Mouse (Mus musculus): ENCODE data around the gene Pbxip1. TPM values are rescaled to one million over a fixed set of nuclear protein-coding genes. Genes with fewer than 3 reads are reported as not detected.

Pbxip1 gene
- polyA plus RNA-seq, 1 experiment = 17.3 TPM

DNA sequence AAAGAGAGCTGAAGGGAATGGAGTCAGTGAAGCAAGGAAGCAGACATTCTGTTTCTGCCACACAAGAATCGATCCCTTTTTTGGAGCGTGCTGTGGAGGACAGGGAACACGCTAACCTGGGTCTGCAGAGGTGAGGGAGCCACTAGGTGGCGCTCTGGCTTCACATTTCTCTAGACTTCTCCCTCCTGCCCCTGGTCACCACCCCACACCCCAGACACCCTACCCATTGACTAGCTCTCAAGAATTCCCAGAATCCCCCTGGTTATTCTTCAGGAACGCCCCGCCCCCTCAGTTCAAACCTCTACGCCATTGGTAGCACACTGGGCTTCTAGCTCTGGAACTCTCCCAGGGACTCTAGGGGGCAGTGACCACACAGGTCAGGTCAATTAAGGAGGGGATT is 13.0 kb downstream of the Pbxip1 start:
- no peak overlapping the region for H3K27ac ChIP-seq (ENCODE audit: insufficient read depth, low read depth, low read length)
- no peak overlapping the region for H3K4me3 ChIP-seq (ENCODE audit: insufficient read depth, low read length)
- H3K4me1 ChIP-seq (ENCODE audit: control insufficient read depth, insufficient read depth, low read length) = peaks cover 5% of the 10 kb centered on the region; the same call in 1 of the 2 replicates
- TF ChIP-seq CTCF (IDR thresholded peaks at IDR 0.05; ENCODE audit: low read depth, low read length) = peak; percentile 91
- TF ChIP-seq POLR2A (IDR thresholded peaks at IDR 0.05; ENCODE audit: borderline replicate concordance, low read depth, low read length) = no peak

DNA sequence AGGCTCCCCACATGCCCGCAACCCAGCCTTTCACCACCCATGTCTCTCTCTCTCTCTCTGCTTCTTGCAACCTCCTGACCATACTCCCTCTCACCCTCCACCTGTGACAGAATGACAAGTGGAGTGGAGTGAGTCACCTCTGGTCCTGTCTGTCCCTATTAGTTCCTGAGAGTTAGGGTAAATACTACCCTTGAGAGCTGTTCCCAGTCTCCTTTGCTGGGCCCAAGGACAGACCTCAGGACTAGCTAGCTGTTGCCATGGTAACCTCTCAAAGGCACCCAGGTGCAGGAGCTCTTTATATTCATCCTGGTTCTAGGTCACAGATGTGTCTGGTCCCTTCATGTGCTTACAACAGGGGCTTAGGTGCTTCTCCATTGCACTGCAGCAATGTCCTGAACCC is 15.4 kb downstream of the Pbxip1 start:
- Histone ChIP-seq H3K27ac (ENCODE audit: insufficient read depth, low read depth, low read length) (no peak overlapping the region), H3K4me3 (ENCODE audit: insufficient read depth, low read length) (no peak overlapping the region), H3K4me1 (ENCODE audit: control insufficient read depth, insufficient read depth, low read length) (peaks cover 7% of the 10 kb centered on the region)
- no peak for TF ChIP-seq POLR2A (IDR thresholded peaks at IDR 0.05; ENCODE audit: borderline replicate concordance, low read depth, low read length)
- TF ChIP-seq CTCF (IDR thresholded peaks at IDR 0.05; ENCODE audit: low read depth, low read length) = no peak

DNA sequence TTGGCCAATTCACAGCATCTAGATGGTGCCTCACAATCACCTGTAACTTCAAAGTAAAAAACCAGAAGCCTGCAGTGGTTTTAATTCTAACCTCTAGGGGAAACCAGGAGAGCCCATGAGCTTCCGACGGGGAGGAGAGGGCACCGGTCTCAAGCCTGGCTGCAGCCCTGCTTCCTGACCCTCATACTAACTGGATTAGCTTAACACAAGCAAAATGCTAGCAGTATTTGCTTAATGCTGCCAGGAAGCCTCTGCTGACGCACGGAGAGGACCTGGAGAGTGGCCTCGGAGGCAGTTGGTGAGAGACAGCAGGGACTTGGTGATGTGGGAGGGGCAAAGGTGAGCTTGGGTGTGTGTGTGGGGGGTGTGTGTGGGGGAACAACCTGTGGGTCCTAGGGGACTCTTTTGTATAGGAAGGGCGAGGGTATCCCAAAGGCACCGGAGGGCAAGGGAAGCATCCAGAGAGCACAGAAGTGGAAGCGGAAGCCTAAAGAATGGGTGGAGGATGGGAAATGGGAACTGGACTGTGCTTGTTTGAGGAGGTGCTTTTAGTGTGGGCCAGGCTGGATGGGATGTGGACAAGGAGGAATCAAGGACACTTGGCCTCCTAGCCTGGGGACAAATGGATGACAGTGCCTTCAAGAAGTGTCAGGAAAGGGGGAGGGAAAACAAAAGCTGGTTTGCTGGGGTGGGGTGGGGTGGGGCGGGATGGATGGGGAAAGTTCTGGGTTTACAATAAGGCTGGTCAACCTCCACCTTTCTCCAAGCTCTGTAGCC is 18.1 kb downstream of the Pbxip1 start, which contains the start of gene Pmvk:
Gene Pmvk, plus strand, starts transcription at position 141 of the 777 bp plus-strand sequence.
- peaks cover 16% of the 10 kb centered on the region for H3K4me1 ChIP-seq (ENCODE audit: control insufficient read depth, insufficient read depth, low read length)
- H3K27ac ChIP-seq (ENCODE audit: insufficient read depth, low read depth, low read length) = no peak within 1 kb of the TSS
- TF ChIP-seq POLR2A (IDR thresholded peaks at IDR 0.05; ENCODE audit: borderline replicate concordance, low read depth, low read length) (no peak), CTCF (IDR thresholded peaks at IDR 0.05; ENCODE audit: low read depth, low read length) (no peak)
- no peak within 1 kb of the TSS for H3K4me3 ChIP-seq (ENCODE audit: insufficient read depth, low read length)

DNA sequence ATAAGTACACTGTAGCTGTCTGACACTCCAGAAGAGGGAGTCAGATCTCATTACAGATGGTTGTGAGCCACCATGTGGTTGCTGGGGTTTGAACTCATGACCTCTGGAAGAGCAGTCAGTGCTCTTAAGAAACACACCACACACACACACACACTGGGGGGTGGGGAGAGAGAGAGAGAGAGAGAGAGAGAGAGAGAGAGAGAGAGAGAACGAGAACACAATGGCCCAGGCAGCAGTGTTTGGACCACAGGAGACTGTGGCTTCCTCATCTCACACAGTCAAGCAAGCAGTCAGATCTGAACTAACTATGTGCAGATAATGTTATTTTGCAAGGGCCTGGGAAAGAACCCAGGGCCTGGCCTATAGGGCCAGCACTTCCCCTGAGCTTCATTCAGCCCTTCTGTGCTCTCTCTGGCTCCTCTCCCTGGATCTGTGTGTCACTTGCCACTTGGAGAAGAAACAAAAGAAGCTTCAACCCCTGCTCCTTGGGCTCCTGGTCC is 19.3 kb downstream of the Pbxip1 start:
- Histone ChIP-seq H3K4me1 (ENCODE audit: control insufficient read depth, insufficient read depth, low read length) (peaks cover 16% of the 10 kb centered on the region), H3K27ac (ENCODE audit: insufficient read depth, low read depth, low read length) (no peak overlapping the region), H3K4me3 (ENCODE audit: insufficient read depth, low read length) (no peak overlapping the region)
- TF ChIP-seq CTCF (IDR thresholded peaks at IDR 0.05; ENCODE audit: low read depth, low read length) = no peak
- no peak for TF ChIP-seq POLR2A (IDR thresholded peaks at IDR 0.05; ENCODE audit: borderline replicate concordance, low read depth, low read length)

DNA sequence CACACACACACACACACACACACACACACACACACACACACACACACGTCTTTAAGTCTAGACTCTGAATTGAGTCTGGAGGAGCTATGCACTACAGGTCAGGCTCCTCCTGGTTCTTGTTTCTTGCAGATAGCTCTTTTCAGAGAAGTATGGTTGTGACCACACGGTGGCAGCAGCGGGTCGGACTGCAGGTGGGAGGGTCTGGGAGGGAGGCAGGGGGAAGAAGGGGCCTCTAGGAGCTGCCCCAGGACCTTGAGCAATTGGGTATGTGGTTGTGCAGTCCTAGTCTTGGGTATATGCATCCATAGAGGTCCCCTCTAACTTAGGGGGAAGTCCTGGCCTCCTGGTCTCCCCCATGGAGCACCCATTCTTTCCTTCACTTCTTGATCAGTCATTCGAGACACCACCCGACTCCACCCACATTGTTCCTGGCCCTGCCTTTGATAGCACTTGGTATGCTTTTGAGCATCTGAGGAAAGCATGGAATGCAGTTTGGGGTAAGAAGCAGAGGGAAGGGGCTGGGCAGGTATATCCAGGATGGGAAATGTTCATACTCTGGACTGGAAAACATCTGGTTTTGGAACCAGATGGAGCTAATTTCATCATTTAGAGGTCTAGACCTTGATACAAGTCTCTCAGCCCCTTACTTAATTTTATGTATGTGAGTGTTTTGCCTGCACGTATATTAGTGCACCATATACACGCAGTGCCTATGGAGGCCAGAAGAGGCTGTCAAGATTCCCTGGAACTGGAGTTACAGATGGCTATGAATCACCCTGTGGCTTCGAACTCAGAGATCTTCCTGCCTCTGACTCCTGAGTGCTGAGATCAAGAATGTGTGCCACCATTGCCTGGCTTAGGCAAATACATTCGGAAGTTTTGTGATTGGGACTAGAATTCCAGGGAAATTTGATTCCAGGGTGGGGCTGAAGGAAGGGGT is 20.5 kb downstream of the Pbxip1 start:
- Histone ChIP-seq H3K4me1 (ENCODE audit: control insufficient read depth, insufficient read depth, low read length) (peaks cover 16% of the 10 kb centered on the region), H3K27ac (ENCODE audit: insufficient read depth, low read depth, low read length) (no peak overlapping the region), H3K4me3 (ENCODE audit: insufficient read depth, low read length) (no peak overlapping the region)
- TF ChIP-seq POLR2A (IDR thresholded peaks at IDR 0.05; ENCODE audit: borderline replicate concordance, low read depth, low read length) (no peak), CTCF (IDR thresholded peaks at IDR 0.05; ENCODE audit: low read depth, low read length) (peak; percentile 95)

DNA sequence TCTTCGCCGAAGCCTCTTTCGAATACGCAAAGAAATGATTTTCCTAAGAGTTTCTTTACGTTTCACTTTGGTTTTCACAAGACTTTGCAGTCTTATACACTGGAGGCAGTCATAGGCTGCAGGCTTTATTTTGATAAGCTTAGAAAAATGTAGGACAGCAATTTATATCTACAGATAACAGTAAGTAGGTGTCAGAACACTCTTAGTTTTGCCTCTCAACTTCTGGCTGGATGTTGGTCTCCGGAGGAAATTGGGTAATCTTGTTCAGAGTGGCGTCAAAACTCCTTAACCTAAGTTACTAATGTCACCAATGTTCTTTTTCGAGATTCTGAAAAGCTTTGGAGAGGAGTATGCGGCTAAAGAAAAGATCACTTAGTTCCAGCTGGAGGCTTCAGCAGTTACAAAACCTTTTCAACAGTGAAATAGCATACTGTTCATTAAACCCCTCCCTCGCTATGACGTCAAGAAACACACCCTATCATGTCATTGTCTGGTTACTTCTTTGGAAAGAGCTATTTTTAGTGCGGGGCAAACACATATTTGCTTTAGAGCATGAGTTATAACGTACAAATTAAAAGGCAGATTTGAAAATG is 22.0 kb downstream of the Pbxip1 start:
- Histone ChIP-seq H3K4me3 (ENCODE audit: insufficient read depth, low read length) (no peak overlapping the region), H3K27ac (ENCODE audit: insufficient read depth, low read depth, low read length) (no peak overlapping the region; the same call in 1 of the 2 replicates), H3K4me1 (ENCODE audit: control insufficient read depth, insufficient read depth, low read length) (peaks cover 16% of the 10 kb centered on the region)
- TF ChIP-seq POLR2A (IDR thresholded peaks at IDR 0.05; ENCODE audit: borderline replicate concordance, low read depth, low read length) (no peak), CTCF (IDR thresholded peaks at IDR 0.05; ENCODE audit: low read depth, low read length) (no peak)

DNA sequence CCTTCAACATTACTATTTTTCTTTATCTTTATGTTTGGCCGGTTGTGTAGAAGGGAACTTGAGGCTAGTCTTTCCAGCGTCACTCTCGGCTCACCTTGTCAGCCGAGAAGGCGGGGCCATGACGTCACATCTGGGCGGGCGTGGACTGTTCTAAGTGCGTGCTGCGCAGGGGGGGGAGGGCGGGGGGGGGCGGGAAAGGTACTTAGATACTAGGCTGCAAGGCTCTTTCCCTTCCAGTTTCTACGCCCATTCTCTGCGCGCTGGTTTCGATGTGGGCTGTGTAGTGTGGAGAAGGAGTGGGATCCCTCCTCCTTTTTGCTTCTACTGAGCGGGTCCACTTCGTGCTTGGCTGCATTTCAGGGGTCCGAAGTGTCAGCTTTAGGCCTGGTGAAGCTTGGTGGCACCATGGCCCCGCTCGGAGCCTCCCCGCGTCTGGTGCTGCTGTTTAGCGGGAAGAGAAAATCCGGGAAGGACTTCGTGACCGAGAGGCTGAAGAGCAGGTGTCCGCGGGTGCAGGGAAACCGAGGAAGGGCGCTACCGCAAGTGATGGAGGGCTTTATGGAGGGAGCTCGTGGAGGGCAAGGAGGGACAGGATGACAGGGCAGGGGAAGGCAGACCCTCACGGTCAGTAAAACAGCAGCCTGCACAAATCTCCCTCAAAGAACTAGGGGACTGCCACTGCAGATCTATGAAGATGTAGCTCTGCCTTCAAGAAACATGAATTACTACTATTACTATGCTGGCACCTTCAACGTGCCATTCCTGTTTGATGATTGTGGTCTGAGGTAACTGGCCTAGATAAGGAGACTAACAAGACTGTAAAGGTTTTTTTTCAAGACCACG is 22.7 kb downstream of the Pbxip1 start:
- Histone ChIP-seq H3K27ac (ENCODE audit: insufficient read depth, low read depth, low read length) (peak overlapping the region; percentile 60), H3K4me3 (ENCODE audit: insufficient read depth, low read length) (peak overlapping the region; percentile 92), H3K4me1 (ENCODE audit: control insufficient read depth, insufficient read depth, low read length) (peaks cover 16% of the 10 kb centered on the region)
- TF ChIP-seq POLR2A (IDR thresholded peaks at IDR 0.05; ENCODE audit: borderline replicate concordance, low read depth, low read length) (no peak), CTCF (IDR thresholded peaks at IDR 0.05; ENCODE audit: low read depth, low read length) (no peak)

DNA sequence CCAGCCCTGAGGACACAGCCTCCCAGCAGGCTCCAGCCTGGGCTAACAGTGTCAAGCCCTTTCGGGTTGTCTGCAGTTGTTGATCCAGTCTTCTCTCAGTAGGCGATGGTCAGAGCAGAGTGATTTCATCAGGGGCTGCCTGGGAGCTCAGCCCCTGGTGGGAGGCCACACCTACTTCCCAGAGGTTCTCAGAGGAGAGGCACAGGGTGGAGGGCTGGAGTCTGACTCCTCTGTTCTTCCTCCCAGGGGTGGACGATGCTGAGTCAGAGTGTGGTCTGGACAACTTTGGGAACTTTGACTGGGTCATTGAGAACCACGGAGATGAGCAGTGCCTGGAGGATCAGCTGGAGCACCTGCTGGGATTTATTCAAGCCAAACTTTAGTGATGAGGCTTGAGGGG is 31.8 kb downstream of the Pbxip1 start:
- no peak for TF ChIP-seq POLR2A (IDR thresholded peaks at IDR 0.05; ENCODE audit: borderline replicate concordance, low read depth, low read length)
- TF ChIP-seq CTCF (IDR thresholded peaks at IDR 0.05; ENCODE audit: low read depth, low read length) = no peak
- no peak overlapping the region for H3K4me3 ChIP-seq (ENCODE audit: insufficient read depth, low read length)
- H3K4me1 ChIP-seq (ENCODE audit: control insufficient read depth, insufficient read depth, low read length) = peaks cover 26% of the 10 kb centered on the region
- no peak overlapping the region for H3K27ac ChIP-seq (ENCODE audit: insufficient read depth, low read depth, low read length)

DNA sequence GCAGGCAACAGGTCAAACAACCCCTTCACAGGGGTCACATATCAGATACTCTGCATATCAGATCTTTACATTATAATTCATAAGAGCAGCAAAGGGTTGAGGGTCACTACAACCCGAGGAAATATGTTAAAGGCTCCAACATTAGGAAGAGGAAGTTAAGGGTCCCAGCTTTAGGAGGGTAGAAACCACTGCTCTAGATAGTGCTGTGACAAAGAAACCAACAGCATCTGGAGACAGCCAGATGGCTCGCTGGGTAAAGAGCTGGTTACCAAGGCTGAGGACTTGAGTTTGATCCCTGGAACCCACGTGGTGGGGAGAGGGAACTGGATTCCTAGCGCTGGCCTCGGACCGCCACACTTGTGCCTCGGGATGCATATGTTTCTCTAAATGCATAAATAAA is 35.8 kb downstream of the Pbxip1 start:
- Histone ChIP-seq H3K4me1 (ENCODE audit: control insufficient read depth, insufficient read depth, low read length) (peaks cover 27% of the 10 kb centered on the region), H3K4me3 (ENCODE audit: insufficient read depth, low read length) (no peak overlapping the region), H3K27ac (ENCODE audit: insufficient read depth, low read depth, low read length) (no peak overlapping the region)
- no peak for TF ChIP-seq POLR2A (IDR thresholded peaks at IDR 0.05; ENCODE audit: borderline replicate concordance, low read depth, low read length)
- no peak for TF ChIP-seq CTCF (IDR thresholded peaks at IDR 0.05; ENCODE audit: low read depth, low read length)

All from bone marrow macrophage, adult 2 months (primary cell).